Mouse (Mus musculus) kidney, embryonic 14.5 days (tissue): ENCODE measurements around the gene Vps16. TPM values are rescaled to one million over a fixed set of nuclear protein-coding genes. Genes with fewer than 3 reads are reported as not detected.

Experiments
- ATAC-seq: fragments of 200-750 bp; cut with Nextera tagmentation; 2 replicates; pipeline ENCODE4 v1.8.0; 2017; ENCODE audit warnings: moderate number of reproducible peaks, mild to moderate bottlenecking, moderate TSS enrichment, moderate library complexity; ENCODE audit not compliant: low FRiP score, low TSS enrichment
- H3K27ac ChIP-seq: fragments of 300-500 bp; sonication (generic); 2 replicates; pipeline ENCODE4 v1.5.1; 2014; ENCODE audit warnings: low read depth, mild to moderate bottlenecking, low read length, moderate library complexity, mixed read lengths
- H3K27me3 ChIP-seq: fragments of 300-500 bp; sonication (generic); 2 replicates; pipeline ENCODE4 v1.6.1; 2014; ENCODE audit warnings: mild to moderate bottlenecking, low read length; ENCODE audit not compliant: control insufficient read depth, insufficient read depth
- H3K36me3 ChIP-seq: fragments of 300-500 bp; sonication (generic); 2 replicates; pipeline ENCODE4 v1.6.1; 2014; ENCODE audit warnings: low read length, mixed read lengths; ENCODE audit not compliant: control insufficient read depth, insufficient read depth
- H3K4me1 ChIP-seq: fragments of 300-500 bp; sonication (generic); 2 replicates; pipeline ENCODE4 v1.6.1; 2014; ENCODE audit warnings: low read length, mixed read lengths; ENCODE audit not compliant: control insufficient read depth, insufficient read depth
- H3K4me2 ChIP-seq: fragments of 300-500 bp; sonication (generic); replicated peaks from 2 replicates; pipeline ENCODE4 v1.6.1; 2014; ENCODE audit warnings: low read depth, mild to moderate bottlenecking, low read length
- H3K4me3 ChIP-seq: fragments of 300-500 bp; sonication (generic); 2 replicates; pipeline ENCODE4 v1.5.1; 2014; ENCODE audit warnings: mild to moderate bottlenecking, low read length
- H3K9ac ChIP-seq: fragments of 300-500 bp; sonication (generic); 2 replicates; pipeline ENCODE4 v1.6.1; 2014; ENCODE audit warnings: low read depth, mild to moderate bottlenecking, low read length, moderate library complexity
- H3K9me3 ChIP-seq: fragments of 300-500 bp; sonication (generic); 2 replicates; pipeline ENCODE4 v1.6.1; 2016; ENCODE audit warnings: low read length; ENCODE audit not compliant: control insufficient read depth
- WGBS: fragments of 180-500 bp; shearing (Covaris S2); extraction: QIAGEN DNeasy Blood & Tissue Kit; methylation state at CpG from one replicate; pipeline ENCODE4 v1.1.7; 2014; 5-methylcytosine and 5-hydroxymethylcytosine counted together
- polyA plus RNA-seq: library from polyadenylated mRNA; unstranded; fragments of >200 nt; fragmentation: Nextera tagmentation; extraction: Ambion mirVana; gene quantifications from 2 replicates; pipeline ENCODE4 v1.2.1, GENCODE M21; 2014

The Vps16 gene
- polyA plus RNA-seq, 1 experiment from 2014 or later: 79.2 TPM

GRCm38 (mm10) chr2:130397186-130397985 lies 26.8 kb upstream of the Vps16 start, which contains the start of gene Cpxm1:
Gene Cpxm1 (minus strand): TSS chr2:130397574.
- peak; percentile 93 for ATAC-seq
- Histone ChIP-seq H3K4me3 (peak within 1 kb of the TSS; percentile 72), H3K27me3 (no peaks in the 10 kb centered on the region), H3K9me3 (no peaks in the 10 kb centered on the region), H3K36me3 (peaks cover 24% of the 10 kb centered on the region), H3K9ac (peak within 1 kb of the TSS; percentile 78), H3K4me2 (peak within 1 kb of the TSS; percentile 90), H3K4me1 (peaks cover 13% of the 10 kb centered on the region), H3K27ac (peak within 1 kb of the TSS; percentile 68; the same call in 1 of the 2 replicates)
- under 1% methylated on average over 52 of the region's 53 CpGs for WGBS

- Histone ChIP-seq H3K9ac (peak overlapping the region; percentile 78), H3K4me2 (peak overlapping the region; percentile 90), H3K36me3 (peaks cover 20% of the 10 kb centered on the region), H3K27me3 (no peaks in the 10 kb centered on the region), H3K4me3 (peak overlapping the region; percentile 72), H3K9me3 (no peaks in the 10 kb centered on the region), H3K27ac (no peak overlapping the region), H3K4me1 (peaks cover 13% of the 10 kb centered on the region)
- no peak for ATAC-seq
- WGBS: 14% methylated on average over 12 of the region's 14 CpGs
Observed at GRCm38 (mm10) chr2:130398091-130398490, 26.0 kb upstream of the Vps16 start.

GRCm38 (mm10) chr2:130400046-130400445 lies 24.1 kb upstream of the Vps16 start:
- H3K27me3 ChIP-seq: no peaks in the 10 kb centered on the region
- H3K27ac ChIP-seq: no peak overlapping the region
- H3K4me1 ChIP-seq: peaks cover 13% of the 10 kb centered on the region
- no peak for ATAC-seq
- H3K4me2 ChIP-seq: no peak overlapping the region
- H3K9ac ChIP-seq: no peak overlapping the region
- H3K9me3 ChIP-seq: no peaks in the 10 kb centered on the region
- 88% methylated on average over 1 of the region's 1 CpGs for WGBS
- peaks cover 8% of the 10 kb centered on the region; the same call in 1 of the 2 replicates for H3K36me3 ChIP-seq
- H3K4me3 ChIP-seq: no peak overlapping the region

- H3K4me1 ChIP-seq: peaks cover 6% of the 10 kb centered on the region; the same call in 1 of the 2 replicates
- no peaks in the 10 kb centered on the region for H3K9me3 ChIP-seq
- H3K27ac ChIP-seq: no peak overlapping the region
- no peak for ATAC-seq
- no peak overlapping the region for H3K4me2 ChIP-seq
- 78% methylated on average over 4 of the region's 4 CpGs for WGBS
- H3K9ac ChIP-seq: no peak overlapping the region
- no peaks in the 10 kb centered on the region for H3K27me3 ChIP-seq
- no peaks in the 10 kb centered on the region for H3K36me3 ChIP-seq
- no peak overlapping the region for H3K4me3 ChIP-seq
Observed at GRCm38 (mm10) chr2:130401891-130402290, 22.2 kb upstream of the Vps16 start.

- peaks cover 9% of the 10 kb centered on the region; the same call in 1 of the 2 replicates for H3K4me1 ChIP-seq
- no peaks in the 10 kb centered on the region for H3K36me3 ChIP-seq
- H3K27me3 ChIP-seq: no peaks in the 10 kb centered on the region
- no peak within 1 kb of the TSS for H3K4me2 ChIP-seq
- no peaks in the 10 kb centered on the region for H3K9me3 ChIP-seq
- no peak within 1 kb of the TSS for H3K4me3 ChIP-seq
- 88% methylated on average over 1 of the region's 1 CpGs for WGBS
- H3K9ac ChIP-seq: no peak within 1 kb of the TSS
- no peak within 1 kb of the TSS for H3K27ac ChIP-seq
- ATAC-seq: no peak
Observed at GRCm38 (mm10) chr2:130404939-130405338, 19.2 kb upstream of the Vps16 start, which contains the start of the genes Gm28372 and 1700020A23Rik. Gene Gm28372 (plus strand): TSS chr2:130405239. Gene 1700020A23Rik (plus strand): TSS chr2:130405259.

- no peak for ATAC-seq
Observed at GRCm38 (mm10) chr2:130406178-130406577, 18.0 kb upstream of the Vps16 start, which contains the start of gene Tmem239. Gene Tmem239 (plus strand): TSS chr2:130406478.

GRCm38 (mm10) chr2:130408194-130408593 lies 15.9 kb upstream of the Vps16 start:
- H3K9me3 ChIP-seq: no peaks in the 10 kb centered on the region
- WGBS: 9% methylated on average over 6 of the region's 6 CpGs
- H3K36me3 ChIP-seq: no peaks in the 10 kb centered on the region
- no peak overlapping the region for H3K27ac ChIP-seq
- no peak overlapping the region for H3K9ac ChIP-seq
- H3K4me3 ChIP-seq: no peak overlapping the region
- H3K4me1 ChIP-seq: peaks cover 9% of the 10 kb centered on the region; the same call in 1 of the 2 replicates
- H3K27me3 ChIP-seq: no peaks in the 10 kb centered on the region
- H3K4me2 ChIP-seq: no peak overlapping the region
- peak; percentile 73 for ATAC-seq

More at GRCm38 (mm10) chr2:130406178-130406577, 18.0 kb upstream of the Vps16 start, which contains the start of gene Tmem239:
- Histone ChIP-seq H3K9me3 (no peaks in the 10 kb centered on the region), H3K27me3 (no peaks in the 10 kb centered on the region), H3K4me1 (peaks cover 9% of the 10 kb centered on the region; the same call in 1 of the 2 replicates), H3K36me3 (no peaks in the 10 kb centered on the region), H3K4me3 (no peak within 1 kb of the TSS), H3K9ac (no peak within 1 kb of the TSS), H3K4me2 (no peak within 1 kb of the TSS), H3K27ac (no peak within 1 kb of the TSS)
- 75% methylated on average over 2 of the region's 2 CpGs for WGBS

- Histone ChIP-seq H3K9ac (no peak overlapping the region), H3K9me3 (no peaks in the 10 kb centered on the region), H3K27ac (no peak overlapping the region), H3K4me3 (no peak overlapping the region), H3K36me3 (no peaks in the 10 kb centered on the region), H3K4me2 (no peak overlapping the region), H3K27me3 (no peaks in the 10 kb centered on the region), H3K4me1 (peaks cover 9% of the 10 kb centered on the region; the same call in 1 of the 2 replicates)
- 37% methylated on average over 16 of the region's 16 CpGs for WGBS
- peak; percentile 83 for ATAC-seq
Observed at GRCm38 (mm10) chr2:130411558-130412495, 12.3 kb upstream of the Vps16 start.
